Mouse (Mus musculus): ENCODE results near the gene Defb23.

- TF ChIP-seq CTCF (IDR thresholded peaks at IDR 0.05) (peak; percentile 82), EP300 (IDR thresholded peaks at IDR 0.05) (no peak)
Observed at GRCm38 (mm10) chr2:152470973-152471372, 6.6 kb upstream of the Defb23 start.

Data from lung, postnatal 0 days (tissue).